Mouse (Mus musculus) forebrain, postnatal 0 days (tissue): ENCODE results near the gene Gm20662. TPM values are rescaled to one million over a fixed set of nuclear protein-coding genes. Genes with fewer than 3 reads are reported as not detected.

Experiments
- ATAC-seq: fragments of 200-750 bp; cut with Nextera tagmentation; 2 replicates; pipeline ENCODE4 v1.8.0; 2017; ENCODE audit warnings: mild to moderate bottlenecking, moderate library complexity
- DNase-seq: peaks from one replicate; pipeline ENCODE4 v3.0.0-alpha.2; 2015
- H3K27ac ChIP-seq: fragments of 300-500 bp; sonication (generic); 2 replicates; pipeline ENCODE4 v1.5.1; 2014; ENCODE audit warnings: low read depth, mild to moderate bottlenecking, antibody characterized with exemption, low read length, moderate library complexity, mixed read lengths
- H3K27me3 ChIP-seq: fragments of 300-500 bp; sonication (generic); 2 replicates; pipeline ENCODE4 v1.6.1; 2014; ENCODE audit warnings: mild to moderate bottlenecking, low read length, mixed read lengths; ENCODE audit not compliant: insufficient read depth
- H3K36me3 ChIP-seq: fragments of 300-500 bp; sonication (generic); 2 replicates; pipeline ENCODE4 v1.6.1; 2014; ENCODE audit warnings: mild to moderate bottlenecking, moderate library complexity; ENCODE audit not compliant: insufficient read depth
- H3K4me1 ChIP-seq: fragments of 300-500 bp; sonication (generic); 2 replicates; pipeline ENCODE4 v1.6.1; 2014; ENCODE audit warnings: antibody characterized with exemption; ENCODE audit not compliant: insufficient read depth
- H3K4me2 ChIP-seq: fragments of 300-500 bp; sonication (generic); 2 replicates; pipeline ENCODE4 v1.6.1; 2014; ENCODE audit warnings: low read depth, mild to moderate bottlenecking, moderate library complexity
- H3K4me3 ChIP-seq: fragments of 300-500 bp; sonication (generic); 2 replicates; pipeline ENCODE4 v1.5.1; 2014; ENCODE audit warnings: low read depth, low read length, mixed read lengths
- H3K9ac ChIP-seq: fragments of 300-500 bp; sonication (generic); 2 replicates; pipeline ENCODE4 v1.6.1; 2014; ENCODE audit warnings: mild to moderate bottlenecking
- H3K9me3 ChIP-seq: fragments of 300-500 bp; sonication (generic); 2 replicates; pipeline ENCODE4 v1.6.1; 2016; ENCODE audit warnings: low read length
- CTCF ChIP-seq: sonication (generic); IDR thresholded peaks from 2 replicates; pipeline ENCODE4 v1.5.1; 2016; ENCODE audit warnings: antibody characterized with exemption, control low read depth, low read depth
- WGBS: fragments of 180-500 bp; shearing (Covaris S2); extraction: QIAGEN DNeasy Blood & Tissue Kit; methylation state at CpG from one replicate; pipeline ENCODE4 v1.1.7; 2014; 5-methylcytosine and 5-hydroxymethylcytosine counted together
- polyA plus RNA-seq: library from polyadenylated mRNA; unstranded; fragments of >200 nt; fragmentation: Nextera tagmentation; extraction: Ambion mirVana; gene quantifications from 2 replicates; pipeline ENCODE4 v1.2.1, GENCODE M21; 2015
- total RNA-seq: library from RNA; depleted of rRNA; stranded (reverse); fragments of >200 nt; gene quantifications from 2 replicates; pipeline ENCODE4 v1.2.3, GENCODE M21; 2014

Gm20662 gene
- total and polyA plus RNA-seq, 2 experiments from 2014 or later, result 7.9 TPM; not detected in 1

DNA sequence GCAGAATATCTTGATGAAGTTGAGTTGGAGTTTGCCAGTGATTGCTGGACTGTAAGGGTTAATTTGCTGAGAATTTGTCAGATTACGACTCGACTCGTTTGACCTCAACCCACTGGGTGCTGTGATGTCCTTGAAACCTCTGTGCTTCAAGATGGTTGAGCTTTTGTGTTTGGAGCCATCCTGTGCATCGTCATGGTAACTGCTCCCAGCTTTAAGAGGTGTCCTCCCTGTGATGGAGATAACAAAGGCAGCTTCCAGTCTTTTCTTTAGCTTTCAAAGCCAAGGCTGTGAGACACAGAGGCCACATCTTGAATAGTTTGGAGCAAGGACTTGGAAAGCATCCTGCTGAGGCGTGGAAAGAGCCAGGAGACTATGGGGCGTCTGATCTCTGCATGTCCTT, 39.0 kb upstream of the Gm20662 start:
- H3K9ac ChIP-seq, result no peak overlapping the region
- no peaks in the 10 kb centered on the region for H3K9me3 ChIP-seq
- peaks cover 17% of the 10 kb centered on the region for H3K4me1 ChIP-seq
- no peaks in the 10 kb centered on the region for H3K27me3 ChIP-seq
- no peak for TF ChIP-seq CTCF
- H3K27ac ChIP-seq, result no peak overlapping the region
- DNase-seq, result no peak
- WGBS, result 37% methylated on average over 6 of the region's 6 CpGs
- no peak for ATAC-seq
- peaks cover 10% of the 10 kb centered on the region for H3K36me3 ChIP-seq
- H3K4me2 ChIP-seq, result no peak overlapping the region
- no peak overlapping the region for H3K4me3 ChIP-seq

DNA sequence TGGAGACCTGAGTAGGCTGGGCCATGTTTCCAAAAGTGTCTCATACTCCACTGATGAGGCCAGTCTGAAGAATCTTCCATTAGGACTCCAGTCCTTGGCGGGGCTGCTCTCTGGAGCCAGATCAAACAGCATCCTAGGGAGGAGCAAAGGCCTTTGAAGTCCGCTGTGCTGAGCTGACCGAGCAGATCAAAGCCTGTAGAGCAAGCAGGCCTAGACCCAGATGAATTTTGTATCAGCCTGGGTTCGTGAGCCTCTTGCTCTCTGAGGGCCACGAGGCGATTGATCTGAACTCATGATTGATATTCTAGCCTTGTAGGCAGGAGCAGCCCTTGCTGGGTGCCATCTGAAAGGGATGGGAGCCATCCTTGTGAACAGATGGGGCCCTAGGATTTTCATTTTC, 36.3 kb upstream of the Gm20662 start:
- no peak for TF ChIP-seq CTCF
- WGBS, result 66% methylated on average over 6 of the region's 6 CpGs
- DNase-seq (no peak), ATAC-seq (no peak)
- Histone ChIP-seq H3K27me3 (no peaks in the 10 kb centered on the region), H3K27ac (0 out of 2 replicates have a peak overlapping the region, but pooled peaks have one; percentile 84), H3K9ac (no peak overlapping the region), H3K4me1 (peaks cover 17% of the 10 kb centered on the region), H3K4me2 (no peak overlapping the region), H3K4me3 (no peak overlapping the region), H3K36me3 (peaks cover 13% of the 10 kb centered on the region), H3K9me3 (no peaks in the 10 kb centered on the region)

DNA sequence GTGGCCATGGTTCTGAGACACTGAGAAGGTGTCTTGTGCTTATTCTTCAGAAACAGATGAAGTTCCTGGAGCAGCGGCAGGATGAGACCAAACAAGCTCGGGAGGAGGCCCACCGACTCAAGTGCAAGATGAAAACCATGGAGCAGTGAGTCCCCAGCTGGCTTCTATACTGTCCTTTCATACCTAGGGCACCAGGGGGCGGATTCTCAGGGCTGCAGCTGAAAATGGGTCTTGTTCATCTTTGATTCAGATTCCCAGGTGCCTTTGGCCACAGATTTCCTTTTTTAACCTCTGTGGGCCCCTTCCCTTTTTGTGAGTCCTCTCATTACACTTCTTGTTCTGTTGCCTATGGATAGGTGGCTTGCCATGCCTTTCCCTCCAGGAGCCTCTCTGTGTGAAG, 35.2 kb upstream of the Gm20662 start:
- peak overlapping the region; percentile 37; the same call in 1 of the 2 replicates for H3K9ac ChIP-seq
- peak; percentile 31 for TF ChIP-seq CTCF
- 67% methylated on average over 4 of the region's 4 CpGs for WGBS

DNA sequence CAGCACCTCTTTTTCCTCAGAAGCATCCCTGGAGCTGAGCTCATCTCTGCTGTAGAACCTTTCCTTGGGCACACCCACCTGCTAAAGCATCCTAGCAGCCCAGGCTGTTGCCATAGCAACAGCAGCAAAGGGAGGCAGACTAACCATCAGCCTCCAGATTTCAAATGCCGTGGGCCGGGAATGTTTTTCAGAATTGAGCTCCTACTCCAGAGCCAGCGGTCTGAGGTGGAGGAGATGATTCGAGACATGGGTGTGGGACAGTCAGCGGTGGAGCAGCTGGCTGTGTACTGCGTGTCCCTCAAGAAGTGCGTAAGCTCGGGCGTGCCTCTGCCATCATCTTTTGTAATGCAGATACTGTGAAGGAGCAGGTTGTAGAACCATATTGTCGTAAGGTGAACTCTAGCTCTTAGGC, 34.8 kb upstream of the Gm20662 start:
- TF ChIP-seq CTCF, result no peak
- 58% methylated on average over 10 of the region's 10 CpGs for WGBS
- peak overlapping the region; percentile 37 for H3K4me2 ChIP-seq
- peak overlapping the region; percentile 37; the same call in 1 of the 2 replicates for H3K9ac ChIP-seq
- peaks cover 13% of the 10 kb centered on the region for H3K36me3 ChIP-seq
- peaks cover 17% of the 10 kb centered on the region for H3K4me1 ChIP-seq
- no peaks in the 10 kb centered on the region for H3K9me3 ChIP-seq
- H3K4me3 ChIP-seq, result 0 out of 2 replicates have a peak overlapping the region, but pooled peaks have one; percentile 8
- H3K27me3 ChIP-seq, result no peaks in the 10 kb centered on the region
- ATAC-seq, result peak; percentile 84
- H3K27ac ChIP-seq, result peak overlapping the region; percentile 84
- peak; percentile 88 for DNase-seq

More for the DNA sequence above, 35.2 kb upstream of the Gm20662 start:
- Histone ChIP-seq H3K27ac (peak overlapping the region; percentile 84), H3K27me3 (no peaks in the 10 kb centered on the region), H3K36me3 (peaks cover 13% of the 10 kb centered on the region), H3K9me3 (no peaks in the 10 kb centered on the region), H3K4me1 (peaks cover 17% of the 10 kb centered on the region), H3K4me2 (peak overlapping the region; percentile 37), H3K4me3 (no peak overlapping the region)
- ATAC-seq, result 0 out of 2 replicates have a peak, but pooled peaks have one; percentile 14
- DNase-seq, result no peak

DNA sequence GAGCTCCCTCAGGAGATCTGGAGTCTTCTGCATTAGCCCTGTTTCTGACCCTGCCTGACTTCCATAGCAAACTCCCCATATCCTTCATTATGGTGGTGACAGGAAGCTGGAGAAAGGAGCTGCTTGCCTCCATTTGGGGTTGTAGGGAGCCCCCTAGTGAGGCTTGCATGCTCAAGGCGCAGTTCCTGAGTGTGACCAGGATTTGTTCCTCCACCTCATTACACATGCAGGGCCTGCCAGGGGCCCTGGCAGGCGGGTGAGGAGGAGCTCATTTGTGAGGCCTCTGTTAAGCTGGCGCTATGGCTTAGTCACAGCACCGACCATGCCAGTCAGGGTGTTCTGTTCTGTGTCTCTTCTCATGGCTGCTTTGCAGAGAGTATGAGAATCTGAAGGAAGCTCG, 34.3 kb upstream of the Gm20662 start:
- Histone ChIP-seq H3K27ac (peak overlapping the region; percentile 84), H3K4me3 (0 out of 2 replicates have a peak overlapping the region, but pooled peaks have one; percentile 8), H3K4me2 (peak overlapping the region; percentile 37), H3K9ac (peak overlapping the region; percentile 37; the same call in 1 of the 2 replicates), H3K4me1 (peaks cover 17% of the 10 kb centered on the region), H3K27me3 (no peaks in the 10 kb centered on the region), H3K36me3 (peaks cover 13% of the 10 kb centered on the region), H3K9me3 (no peaks in the 10 kb centered on the region)
- WGBS, result 30% methylated on average over 5 of the region's 5 CpGs
- peak; percentile 78 for DNase-seq
- TF ChIP-seq CTCF, result peak; percentile 77
- peak; percentile 84 for ATAC-seq

DNA sequence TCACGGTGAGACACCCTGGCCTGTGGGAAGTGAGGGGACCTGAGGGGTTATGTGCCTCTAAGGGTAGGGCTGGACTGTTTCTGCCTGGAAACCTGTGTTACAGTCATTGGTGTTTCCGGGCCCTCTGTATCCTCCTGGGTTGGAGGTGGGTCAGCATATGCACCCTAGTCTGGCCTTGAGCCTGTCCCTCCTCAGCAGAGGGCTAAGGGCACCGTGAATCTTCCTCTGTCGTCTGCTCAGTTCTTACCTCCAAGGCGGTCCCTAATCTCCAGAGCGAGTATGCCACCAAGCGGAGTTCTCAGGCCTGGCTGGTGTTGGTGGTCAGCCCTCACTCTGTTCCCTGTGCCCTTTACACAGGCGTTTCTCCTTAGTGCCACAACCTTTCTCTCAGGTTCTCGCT, 33.2 kb upstream of the Gm20662 start:
- Histone ChIP-seq H3K27me3 (no peaks in the 10 kb centered on the region), H3K9ac (no peak overlapping the region), H3K9me3 (no peaks in the 10 kb centered on the region), H3K4me3 (no peak overlapping the region), H3K36me3 (peaks cover 10% of the 10 kb centered on the region), H3K4me2 (no peak overlapping the region), H3K27ac (no peak overlapping the region), H3K4me1 (peaks cover 17% of the 10 kb centered on the region)
- ATAC-seq (no peak), DNase-seq (no peak)
- TF ChIP-seq CTCF, result no peak
- 95% methylated on average over 9 of the region's 9 CpGs for whole genome bisulfite sequencing

DNA sequence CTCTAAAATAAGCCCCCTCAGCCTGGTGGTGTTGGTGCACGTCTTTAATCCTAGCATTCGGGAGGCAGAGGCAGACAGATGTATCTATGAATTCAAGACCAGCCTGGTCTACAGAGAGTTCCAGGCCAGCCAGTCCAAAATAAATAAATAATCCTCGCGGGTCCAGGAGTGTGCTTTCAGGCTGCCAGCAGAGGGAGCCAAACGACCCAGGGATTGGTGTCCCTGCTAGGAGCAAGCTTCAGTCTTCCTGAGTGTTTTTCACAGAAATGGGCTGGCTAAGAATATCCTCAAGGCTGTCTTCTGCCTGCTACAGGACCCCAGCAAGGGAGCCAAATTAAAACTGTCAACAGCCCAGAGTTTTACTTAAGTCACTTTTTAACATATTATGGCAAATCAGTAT, 32.4 kb upstream of the Gm20662 start:
- WGBS, result 27% methylated on average over 5 of the region's 5 CpGs

More for the DNA sequence above, 32.4 kb upstream of the Gm20662 start:
- H3K9ac ChIP-seq, result no peak overlapping the region
- peak; percentile 90 for TF ChIP-seq CTCF
- peak; percentile 42 for ATAC-seq
- no peak overlapping the region for H3K4me2 ChIP-seq
- no peak overlapping the region for H3K27ac ChIP-seq
- H3K4me3 ChIP-seq, result no peak overlapping the region
- H3K4me1 ChIP-seq, result peaks cover 17% of the 10 kb centered on the region
- no peaks in the 10 kb centered on the region for H3K9me3 ChIP-seq
- peaks cover 15% of the 10 kb centered on the region for H3K36me3 ChIP-seq
- no peaks in the 10 kb centered on the region for H3K27me3 ChIP-seq
- DNase-seq, result peak; percentile 86
